Mouse (Mus musculus): Measurements from ENCODE around the gene Cnn1.

- TF ChIP-seq CTCF (IDR thresholded peaks at IDR 0.05; ENCODE audit: control insufficient read depth, insufficient read depth, low read length), result peak; percentile 39; the same call in 1 of the 2 replicates
- no peak for TF ChIP-seq POLR2A (IDR thresholded peaks at IDR 0.05; ENCODE audit: borderline replicate concordance, control insufficient read depth, low read depth, low read length)
These were observed 56.6 kb downstream of the Cnn1 start for GRCm38 (mm10) chr9:22155614-22156013.

Measured in bone marrow, adult 2 months (tissue).